Mouse (Mus musculus) small intestine, adult 2 months (tissue): Measurements from ENCODE around the gene Pdzd4.

Experiments
- CTCF ChIP-seq: fragments of 200-500 bp; IDR thresholded peaks from 2 replicates; pipeline ENCODE4 v1.5.1; 2012; ENCODE audit warnings: low read depth, mild to moderate bottlenecking, control low read depth, inconsistent platforms, low read length, moderate library complexity, mixed read lengths; ENCODE audit not compliant: insufficient replicate concordance, insufficient read length; ENCODE audit errors: extremely low read depth
- POLR2A ChIP-seq: fragments of 200-500 bp; IDR thresholded peaks from 2 replicates; pipeline ENCODE4 v1.6.1; 2012; ENCODE audit warnings: low read depth, mild to moderate bottlenecking, control low read depth, inconsistent platforms, low read length, moderate library complexity

- TF ChIP-seq CTCF = peak; percentile 66
- no peak for TF ChIP-seq POLR2A
Observed at GRCm38 (mm10) chrX:73798502-73798901, 26.3 kb downstream of the Pdzd4 start.
